Mouse (Mus musculus): ENCODE results near the gene Fam168a. TPM values are rescaled to one million over a fixed set of nuclear protein-coding genes. Genes with fewer than 3 reads are reported as not detected.

Fam168a gene
- polyA plus RNA-seq, 1 experiment, result 126 TPM

DNA sequence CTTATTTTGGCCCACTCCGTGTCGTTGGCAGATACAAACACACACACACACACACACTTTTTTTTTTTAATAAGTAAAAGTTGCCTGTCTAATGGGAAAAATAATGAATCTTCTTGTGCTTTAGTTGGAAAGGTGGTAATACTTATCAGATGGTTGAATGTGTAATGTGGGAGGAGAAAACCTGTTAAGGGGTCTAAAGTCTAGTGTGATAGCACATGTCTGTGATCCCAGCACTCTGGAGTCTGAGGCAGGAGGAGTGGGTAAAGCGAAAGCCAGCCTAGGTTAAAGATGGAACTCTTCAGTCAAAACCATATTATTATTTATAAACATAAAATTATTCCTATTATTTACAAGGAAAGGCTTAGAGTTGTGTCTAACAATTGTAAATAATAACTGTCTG is 61.6 kb downstream of the Fam168a start:
- Histone ChIP-seq H3K4me1 (ENCODE audit: control insufficient read depth, insufficient read depth, low read length) (peaks cover 5% of the 10 kb centered on the region; the same call in 1 of the 2 replicates), H3K4me3 (ENCODE audit: insufficient read depth, low read length) (no peak overlapping the region), H3K27ac (ENCODE audit: insufficient read depth, low read length) (no peak overlapping the region; the same call in 1 of the 2 replicates)
- TF ChIP-seq CTCF (IDR thresholded peaks at IDR 0.05; ENCODE audit: extremely low read depth, insufficient read depth, low read length), result no peak
- no peak for TF ChIP-seq POLR2A (IDR thresholded peaks at IDR 0.05; ENCODE audit: extremely low read depth, insufficient read depth, low read length)

GRCm38 (mm10) chr7:100769534-100770083 is 63.2 kb downstream of the Fam168a start:
- H3K4me3 ChIP-seq (ENCODE audit: insufficient read depth, low read length), result no peak overlapping the region
- no peak overlapping the region for H3K27ac ChIP-seq (ENCODE audit: insufficient read depth, low read length)

GRCm38 (mm10) chr7:100770669-100771341 is 64.4 kb downstream of the Fam168a start:
- H3K4me1 ChIP-seq (ENCODE audit: control insufficient read depth, insufficient read depth, low read length), result peaks cover 5% of the 10 kb centered on the region; the same call in 1 of the 2 replicates
- TF ChIP-seq POLR2A (IDR thresholded peaks at IDR 0.05; ENCODE audit: extremely low read depth, insufficient read depth, low read length), result no peak
- TF ChIP-seq CTCF (IDR thresholded peaks at IDR 0.05; ENCODE audit: extremely low read depth, insufficient read depth, low read length), result no peak
- H3K4me3 ChIP-seq (ENCODE audit: insufficient read depth, low read length), result no peak overlapping the region
- no peak overlapping the region for H3K27ac ChIP-seq (ENCODE audit: insufficient read depth, low read length)

More at GRCm38 (mm10) chr7:100769534-100770083, 63.2 kb downstream of the Fam168a start:
- H3K4me1 ChIP-seq (ENCODE audit: control insufficient read depth, insufficient read depth, low read length), result peaks cover 5% of the 10 kb centered on the region; the same call in 1 of the 2 replicates
- no peak for TF ChIP-seq CTCF (IDR thresholded peaks at IDR 0.05; ENCODE audit: extremely low read depth, insufficient read depth, low read length)
- no peak for TF ChIP-seq POLR2A (IDR thresholded peaks at IDR 0.05; ENCODE audit: extremely low read depth, insufficient read depth, low read length)

DNA sequence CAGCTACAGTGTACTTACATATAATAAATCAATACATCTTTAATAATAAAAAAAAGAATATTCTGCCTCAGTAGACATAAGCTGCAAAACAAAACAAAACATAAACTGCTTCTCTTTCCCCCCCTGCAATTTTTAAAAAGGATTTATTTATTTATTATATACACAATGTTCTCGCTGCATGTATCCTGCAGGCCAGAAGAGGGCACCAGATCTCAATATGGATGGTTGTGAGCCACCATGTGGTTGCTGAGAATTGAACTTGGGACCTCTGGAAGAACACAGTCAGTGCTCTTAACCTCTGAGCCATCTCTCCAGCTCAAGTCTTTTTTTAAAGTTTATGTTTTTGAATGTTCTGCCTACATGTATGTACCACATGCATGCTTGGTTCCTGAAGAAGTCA is 67.8 kb downstream of the Fam168a start:
- Histone ChIP-seq H3K4me1 (ENCODE audit: control insufficient read depth, insufficient read depth, low read length) (peaks cover 1% of the 10 kb centered on the region; the same call in 1 of the 2 replicates), H3K4me3 (ENCODE audit: insufficient read depth, low read length) (no peak overlapping the region), H3K27ac (ENCODE audit: insufficient read depth, low read length) (no peak overlapping the region)
- TF ChIP-seq POLR2A (IDR thresholded peaks at IDR 0.05; ENCODE audit: extremely low read depth, insufficient read depth, low read length), result no peak
- no peak for TF ChIP-seq CTCF (IDR thresholded peaks at IDR 0.05; ENCODE audit: extremely low read depth, insufficient read depth, low read length)

DNA sequence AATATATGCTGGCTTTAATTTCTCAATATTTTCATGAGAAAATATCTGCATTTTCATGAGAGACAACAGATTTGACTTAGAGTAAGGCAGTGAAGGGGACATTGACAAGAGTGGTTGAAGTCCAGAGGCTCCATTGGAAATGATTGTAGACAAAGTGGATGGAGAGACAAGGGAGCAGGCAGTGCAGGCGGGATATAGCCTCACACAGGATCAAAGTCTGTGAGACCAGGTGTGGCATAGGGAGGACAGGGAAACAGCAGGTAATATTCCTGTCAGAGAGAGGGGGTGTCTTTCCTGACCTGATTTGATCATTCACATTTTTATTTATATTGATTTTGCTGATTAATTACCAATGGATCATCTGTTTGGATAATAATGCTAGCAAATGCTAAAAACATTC is 69.4 kb downstream of the Fam168a start:
- Histone ChIP-seq H3K4me1 (ENCODE audit: control insufficient read depth, insufficient read depth, low read length) (no peaks in the 10 kb centered on the region), H3K27ac (ENCODE audit: insufficient read depth, low read length) (no peak overlapping the region)
- no peak for TF ChIP-seq POLR2A (IDR thresholded peaks at IDR 0.05; ENCODE audit: extremely low read depth, insufficient read depth, low read length)
- no peak for TF ChIP-seq CTCF (IDR thresholded peaks at IDR 0.05; ENCODE audit: extremely low read depth, insufficient read depth, low read length)

GRCm38 (mm10) chr7:100780192-100780591 is 73.8 kb downstream of the Fam168a start:
- no peak overlapping the region for H3K4me3 ChIP-seq (ENCODE audit: insufficient read depth, low read length)
- TF ChIP-seq CTCF (IDR thresholded peaks at IDR 0.05; ENCODE audit: extremely low read depth, insufficient read depth, low read length) (no peak), POLR2A (IDR thresholded peaks at IDR 0.05; ENCODE audit: extremely low read depth, insufficient read depth, low read length) (no peak)
- no peak overlapping the region for H3K27ac ChIP-seq (ENCODE audit: insufficient read depth, low read length)
- H3K4me1 ChIP-seq (ENCODE audit: control insufficient read depth, insufficient read depth, low read length), result no peaks in the 10 kb centered on the region; the same call in 1 of the 2 replicates

More for the DNA sequence above, 69.4 kb downstream of the Fam168a start:
- no peak overlapping the region for H3K4me3 ChIP-seq (ENCODE audit: insufficient read depth, low read length)

DNA sequence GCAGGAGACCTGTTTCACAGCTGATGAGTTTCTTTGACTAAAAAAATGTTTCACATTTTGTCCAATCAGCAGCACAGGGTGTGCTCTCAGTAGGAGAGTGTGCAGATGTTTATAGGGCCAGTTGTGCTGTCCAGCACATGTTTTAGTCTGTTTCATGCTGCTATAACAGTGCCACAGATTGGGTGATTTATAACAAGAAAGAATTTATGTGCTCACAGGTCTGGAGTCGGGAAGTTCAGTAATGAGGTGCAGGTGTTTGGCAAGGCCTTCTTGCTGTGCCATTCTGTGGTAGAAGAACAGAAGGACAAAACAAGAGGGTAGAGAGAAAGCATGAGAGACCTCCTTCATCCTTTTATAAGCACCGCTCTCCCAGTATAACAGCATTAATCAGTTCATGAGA is 78.2 kb downstream of the Fam168a start:
- no peak overlapping the region for H3K4me3 ChIP-seq (ENCODE audit: insufficient read depth, low read length)
- TF ChIP-seq POLR2A (IDR thresholded peaks at IDR 0.05; ENCODE audit: extremely low read depth, insufficient read depth, low read length) (no peak), CTCF (IDR thresholded peaks at IDR 0.05; ENCODE audit: extremely low read depth, insufficient read depth, low read length) (no peak)

GRCm38 (mm10) chr7:100785426-100785825 is 79.0 kb downstream of the Fam168a start:
- no peak for TF ChIP-seq POLR2A (IDR thresholded peaks at IDR 0.05; ENCODE audit: extremely low read depth, insufficient read depth, low read length)
- TF ChIP-seq CTCF (IDR thresholded peaks at IDR 0.05; ENCODE audit: extremely low read depth, insufficient read depth, low read length), result no peak
- Histone ChIP-seq H3K4me1 (ENCODE audit: control insufficient read depth, insufficient read depth, low read length) (peaks cover 2% of the 10 kb centered on the region; the same call in 1 of the 2 replicates), H3K4me3 (ENCODE audit: insufficient read depth, low read length) (no peak overlapping the region), H3K27ac (ENCODE audit: insufficient read depth, low read length) (no peak overlapping the region)

More for the DNA sequence above, 78.2 kb downstream of the Fam168a start:
- Histone ChIP-seq H3K27ac (ENCODE audit: insufficient read depth, low read length) (no peak overlapping the region), H3K4me1 (ENCODE audit: control insufficient read depth, insufficient read depth, low read length) (peaks cover 2% of the 10 kb centered on the region; the same call in 1 of the 2 replicates)

DNA sequence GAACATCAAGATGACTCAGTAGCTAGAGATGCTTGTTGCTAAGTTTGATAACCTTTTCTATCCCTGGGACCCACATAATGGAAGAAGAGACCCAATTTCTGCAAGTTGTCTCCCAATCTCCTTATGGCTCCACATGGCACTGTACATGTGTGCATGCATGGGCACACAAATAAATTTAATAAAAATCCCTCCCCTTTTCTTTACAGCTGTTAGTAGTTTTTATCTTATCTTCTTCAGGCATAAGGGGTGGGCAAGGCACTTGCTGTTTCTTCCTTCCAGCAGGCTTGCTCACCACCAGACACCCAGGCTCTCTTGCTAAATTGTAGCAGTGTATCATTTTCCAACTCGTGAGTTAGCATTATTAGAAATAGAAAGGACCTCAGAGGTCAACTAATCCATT is 79.6 kb downstream of the Fam168a start:
- TF ChIP-seq POLR2A (IDR thresholded peaks at IDR 0.05; ENCODE audit: extremely low read depth, insufficient read depth, low read length), result no peak
- no peak for TF ChIP-seq CTCF (IDR thresholded peaks at IDR 0.05; ENCODE audit: extremely low read depth, insufficient read depth, low read length)
- Histone ChIP-seq H3K4me1 (ENCODE audit: control insufficient read depth, insufficient read depth, low read length) (peaks cover 2% of the 10 kb centered on the region; the same call in 1 of the 2 replicates), H3K4me3 (ENCODE audit: insufficient read depth, low read length) (no peak overlapping the region), H3K27ac (ENCODE audit: insufficient read depth, low read length) (no peak overlapping the region)

DNA sequence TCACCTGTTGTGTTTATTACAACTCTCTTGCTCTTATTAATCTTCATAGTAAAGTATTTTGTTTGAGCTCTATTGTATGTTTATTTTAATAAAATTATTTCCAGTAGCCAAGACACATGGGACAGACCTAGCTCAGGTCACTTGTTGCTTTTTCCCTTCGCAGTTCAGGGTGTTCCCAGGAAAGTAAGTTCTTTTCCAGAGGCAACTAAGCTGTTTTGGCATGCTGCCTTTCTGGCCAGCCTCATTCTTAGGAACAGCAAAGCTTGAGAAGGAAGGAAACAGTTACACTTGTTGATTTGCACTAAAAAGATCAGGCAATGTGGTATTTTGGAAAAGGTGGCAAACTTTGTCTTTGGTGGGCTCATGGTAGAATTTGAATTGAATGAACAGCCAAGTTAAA is 81.9 kb downstream of the Fam168a start:
- H3K27ac ChIP-seq (ENCODE audit: insufficient read depth, low read length), result no peak overlapping the region
- H3K4me3 ChIP-seq (ENCODE audit: insufficient read depth, low read length), result no peak overlapping the region
- TF ChIP-seq CTCF (IDR thresholded peaks at IDR 0.05; ENCODE audit: extremely low read depth, insufficient read depth, low read length) (no peak), POLR2A (IDR thresholded peaks at IDR 0.05; ENCODE audit: extremely low read depth, insufficient read depth, low read length) (no peak)
- H3K4me1 ChIP-seq (ENCODE audit: control insufficient read depth, insufficient read depth, low read length), result peaks cover 2% of the 10 kb centered on the region; the same call in 1 of the 2 replicates

Data from cortical plate, adult 2 months (tissue).